Comparison of ENCODE assay signal across 8 mouse cellular contexts in genomic region chr2:59697722-59698634, GRCm38 (mm10).
DNase-seq lines count a peak whose midpoint lies in the region; ATAC-seq and TF ChIP-seq lines count a peak whose summit lies in the region.

No protein-coding gene starts in this region.

- DNase-seq in kidney, postnatal 0 days (ENCODE audit: low spot score) = peak; percentile 84
- DNase-seq in kidney, adult 8-10 months = no peak
- DNase-seq in embryonic facial prominence, embryonic 10.5 days (ENCODE audit: low spot score) = peak; percentile 84
- no peak for DNase-seq in hindbrain, embryonic 14.5 days (ENCODE audit: low spot score)
- peak; percentile 71 for DNase-seq in mesoderm, embryonic 11.5 days (ENCODE audit: low read depth, low spot score)
- no peak for DNase-seq in cerebellum, adult 9-10 months
- no peak for DNase-seq in layer of hippocampus, adult 9-11 months

- H3K27ac ChIP-seq in kidney, postnatal 0 days = peak overlapping the region; percentile 67
- H3K27ac ChIP-seq in embryonic facial prominence, embryonic 10.5 days (replicated peaks) = peak overlapping the region; percentile 85
- peak overlapping the region; percentile 61; the same call in 1 of the 2 replicates for H3K27ac ChIP-seq in hindbrain, embryonic 14.5 days

- H3K27me3 ChIP-seq in kidney, postnatal 0 days (ENCODE audit: insufficient read depth, low read length) = no peaks in the 10 kb centered on the region
- H3K27me3 ChIP-seq in embryonic facial prominence, embryonic 10.5 days (replicated peaks; ENCODE audit: low read depth, poor library complexity, severe bottlenecking) = no peaks in the 10 kb centered on the region
- H3K27me3 ChIP-seq in hindbrain, embryonic 14.5 days (ENCODE audit: control insufficient read depth, insufficient read depth, low read length) = no peaks in the 10 kb centered on the region

- no peaks in the 10 kb centered on the region for H3K9me3 ChIP-seq in kidney, postnatal 0 days (replicated peaks; ENCODE audit: low read length)
- H3K9me3 ChIP-seq in embryonic facial prominence, embryonic 10.5 days = no peaks in the 10 kb centered on the region
- no peaks in the 10 kb centered on the region for H3K9me3 ChIP-seq in hindbrain, embryonic 14.5 days (ENCODE audit: control insufficient read depth, low read length)

- ATAC-seq in kidney, postnatal 0 days (replicated peaks; ENCODE audit: low FRiP score, low read depth) = peak; percentile 54; the same call in 1 of the 2 replicates
- ATAC-seq in hindbrain, embryonic 14.5 days (ENCODE audit: low FRiP score) = peak; percentile 85
- ATAC-seq in CD4-positive, CD25-positive, alpha-beta regulatory T cell, adult 4 months = no peak

- H3K4me2 ChIP-seq in kidney, postnatal 0 days (ENCODE audit: low read length) = peak overlapping the region; percentile 31
- peak overlapping the region; percentile 47 for H3K4me2 ChIP-seq in hindbrain, embryonic 14.5 days (replicated peaks)

- H3K4me1 ChIP-seq in kidney, postnatal 0 days (replicated peaks; ENCODE audit: insufficient read depth, low read length) = peaks cover 24% of the 10 kb centered on the region; the same call in 1 of the 2 replicates
- peaks cover 58% of the 10 kb centered on the region for H3K4me1 ChIP-seq in embryonic facial prominence, embryonic 10.5 days
- H3K4me1 ChIP-seq in hindbrain, embryonic 14.5 days (replicated peaks; ENCODE audit: control insufficient read depth, insufficient read depth, low read length) = peaks cover 17% of the 10 kb centered on the region

- 3% methylated on average over 16 of the region's 16 CpGs for WGBS in kidney, postnatal 0 days
- 2% methylated on average over 16 of the region's 16 CpGs for WGBS in embryonic facial prominence, embryonic 10.5 days
- WGBS in hindbrain, embryonic 14.5 days = 4% methylated on average over 15 of the region's 16 CpGs

- no peaks in the 10 kb centered on the region for H3K36me3 ChIP-seq in kidney, postnatal 0 days (ENCODE audit: insufficient read depth, low read length)
- H3K36me3 ChIP-seq in embryonic facial prominence, embryonic 10.5 days (replicated peaks) = peaks cover 14% of the 10 kb centered on the region
- no peaks in the 10 kb centered on the region for H3K36me3 ChIP-seq in hindbrain, embryonic 14.5 days (replicated peaks; ENCODE audit: control insufficient read depth, insufficient read depth)

- TF ChIP-seq CTCF in kidney, postnatal 0 days (IDR thresholded peaks at IDR 0.05; ENCODE audit: low read depth) = no peak

- no peak overlapping the region for H3K4me3 ChIP-seq in kidney, postnatal 0 days (replicated peaks; ENCODE audit: low read depth, low read length)
- peak overlapping the region; percentile 45 for H3K4me3 ChIP-seq in embryonic facial prominence, embryonic 10.5 days
- H3K4me3 ChIP-seq in hindbrain, embryonic 14.5 days (replicated peaks; ENCODE audit: low read length) = peak overlapping the region; percentile 16

- H3K9ac ChIP-seq in kidney, postnatal 0 days (ENCODE audit: low read depth, low read length) = no peak overlapping the region
- H3K9ac ChIP-seq in hindbrain, embryonic 14.5 days = peak overlapping the region; percentile 10; the same call in 1 of the 2 replicates

Comparison
In these comparisons a context has a peak if more than half of its experiments do, and no peak if none do; other contexts are left out.
1. DNase-seq: peak in kidney, postnatal 0 days (single experiment), embryonic facial prominence, embryonic 10.5 days (single experiment) and mesoderm, embryonic 11.5 days (single experiment); none in kidney, adult 8-10 months (0 of 2), hindbrain, embryonic 14.5 days (single experiment), cerebellum, adult 9-10 months (single experiment) and layer of hippocampus, adult 9-11 months (single experiment).
2. Peak in every context shown above with its lines, with median percentiles within 50 percentile points of each other: H3K27ac ChIP-seq.